Mouse (Mus musculus) midbrain, embryonic 10.5 days (tissue): ENCODE data around the gene Gse1. TPM values are rescaled to one million over a fixed set of nuclear protein-coding genes. Genes with fewer than 3 reads are reported as not detected.

Source experiments
- DNase-seq: peaks from one replicate; pipeline ENCODE4 v3.0.0-alpha.2; 2017; ENCODE audit warnings: low spot score
- H3K27ac ChIP-seq: fragments of 300-500 bp; sonication (generic); replicated peaks from 2 replicates; pipeline ENCODE4 v1.5.1; 2016; ENCODE audit warnings: mild to moderate bottlenecking
- H3K27me3 ChIP-seq: fragments of 300-500 bp; sonication (generic); 2 replicates; pipeline ENCODE4 v1.6.1; 2016; ENCODE audit warnings: low read depth, mild to moderate bottlenecking; ENCODE audit not compliant: poor library complexity, severe bottlenecking
- H3K36me3 ChIP-seq: fragments of 300-500 bp; sonication (generic); 2 replicates; pipeline ENCODE4 v1.6.1; 2016; ENCODE audit warnings: mild to moderate bottlenecking, moderate library complexity
- H3K4me1 ChIP-seq: fragments of 300-500 bp; sonication (generic); 2 replicates; pipeline ENCODE4 v1.6.1; 2016
- H3K4me3 ChIP-seq: fragments of 300-500 bp; sonication (generic); 2 replicates; pipeline ENCODE4 v1.5.1; 2016; ENCODE audit warnings: mild to moderate bottlenecking, moderate library complexity
- H3K9me3 ChIP-seq: fragments of 300-500 bp; sonication (generic); replicated peaks from 2 replicates; pipeline ENCODE4 v1.6.1; 2016; ENCODE audit warnings: mild to moderate bottlenecking
- WGBS: fragments of 180-500 bp; shearing (Covaris S2); methylation state at CpG from one replicate; pipeline ENCODE4 v1.1.7; 2016; 5-methylcytosine and 5-hydroxymethylcytosine counted together
- polyA plus RNA-seq: library from polyadenylated mRNA; unstranded; fragments of >200 nt; fragmentation: Nextera tagmentation; extraction: Ambion mirVana; gene quantifications from 2 replicates; pipeline ENCODE4 v1.2.1, GENCODE M21; 2016

Gse1 gene
- polyA plus RNA-seq, 1 experiment from 2014 or later = 12.7 TPM

DNA sequence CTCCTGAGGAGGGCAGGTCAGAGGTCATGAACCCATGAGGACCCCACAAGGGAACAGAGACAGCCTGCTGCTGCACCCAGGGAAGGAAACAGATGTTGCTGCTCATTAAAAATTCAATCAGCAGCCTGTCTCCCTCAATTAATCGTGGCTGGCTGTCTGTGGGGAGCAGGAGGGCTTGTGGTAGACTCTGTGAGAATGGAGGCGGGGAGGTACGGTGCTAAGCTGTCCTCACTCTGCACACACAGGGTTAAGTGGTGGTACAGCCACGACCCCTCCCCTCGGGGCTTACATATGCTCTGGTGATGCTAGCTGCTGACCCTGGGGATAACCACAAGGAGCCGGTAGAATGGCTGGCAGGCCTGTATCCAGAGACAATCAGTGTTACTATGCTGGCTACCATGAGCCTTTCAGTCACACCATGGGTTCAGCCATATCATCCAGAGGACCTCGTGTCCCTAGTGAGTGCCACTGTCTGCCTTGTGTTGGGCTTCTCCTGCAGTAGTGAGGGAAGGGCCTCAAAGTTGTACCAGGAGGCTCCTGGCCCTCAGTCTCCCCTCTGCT lies 337.0 kb downstream of the Gse1 start:
- Histone ChIP-seq H3K4me1 (peaks cover 89% of the 10 kb centered on the region), H3K4me3 (no peak overlapping the region), H3K27me3 (no peaks in the 10 kb centered on the region), H3K36me3 (peaks cover 65% of the 10 kb centered on the region), H3K9me3 (no peaks in the 10 kb centered on the region), H3K27ac (peak overlapping the region; percentile 79)
- peak; percentile 49 for DNase-seq
- whole genome bisulfite sequencing = 21% methylated on average over 7 of the region's 7 CpGs

DNA sequence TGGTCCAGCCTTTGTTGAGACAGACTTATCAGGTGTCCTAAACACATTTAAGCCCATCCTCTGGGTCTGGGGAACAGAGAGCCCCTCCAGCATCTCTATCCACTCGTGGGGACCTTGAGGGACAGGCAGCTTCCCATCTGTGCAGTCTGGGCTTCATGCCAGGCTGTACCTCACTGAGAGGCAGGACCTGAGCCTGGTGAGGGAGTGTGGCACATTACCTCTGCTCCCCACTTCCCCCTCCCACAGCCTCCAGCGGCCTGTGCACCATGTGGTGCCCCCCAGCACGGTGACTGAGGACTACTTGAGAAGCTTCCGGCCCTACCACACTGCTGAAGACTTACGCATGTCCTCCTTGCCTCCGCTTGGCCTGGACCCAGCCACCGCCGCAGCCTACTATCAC lies 338.4 kb downstream of the Gse1 start:
- DNase-seq = no peak
- H3K36me3 ChIP-seq = peaks cover 79% of the 10 kb centered on the region
- H3K27ac ChIP-seq = no peak overlapping the region; the same call in 1 of the 2 replicates

DNA sequence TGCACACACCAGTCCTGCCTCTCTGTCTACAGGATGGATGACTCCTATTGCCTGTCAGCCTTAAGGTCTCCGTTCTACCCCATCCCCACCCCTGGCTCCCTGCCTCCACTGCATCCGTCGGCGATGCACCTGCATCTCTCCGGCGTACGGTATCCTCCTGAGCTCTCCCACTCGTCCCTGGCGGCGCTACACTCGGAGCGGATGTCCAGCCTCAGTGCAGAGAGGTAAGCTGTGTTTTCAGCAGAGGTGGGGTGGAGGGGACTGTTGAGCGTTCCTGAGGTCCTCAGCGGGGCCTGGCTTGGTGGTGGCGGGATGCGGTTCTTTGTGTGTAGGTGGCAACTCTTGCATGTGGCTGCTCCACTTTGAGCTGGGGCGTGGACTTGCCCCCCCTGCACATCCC lies 339.5 kb downstream of the Gse1 start:
- Histone ChIP-seq H3K27me3 (no peaks in the 10 kb centered on the region), H3K9me3 (no peaks in the 10 kb centered on the region), H3K4me3 (peak overlapping the region; percentile 20; the same call in 1 of the 2 replicates), H3K4me1 (peaks cover 87% of the 10 kb centered on the region), H3K36me3 (peaks cover 86% of the 10 kb centered on the region), H3K27ac (no peak overlapping the region)
- 98% methylated on average over 17 of the region's 17 CpGs for WGBS
- DNase-seq = no peak

More for the DNA sequence above, 338.4 kb downstream of the Gse1 start:
- Histone ChIP-seq H3K4me1 (peaks cover 87% of the 10 kb centered on the region), H3K4me3 (no peak overlapping the region), H3K9me3 (no peaks in the 10 kb centered on the region), H3K27me3 (no peaks in the 10 kb centered on the region)
- 94% methylated on average over 8 of the region's 8 CpGs for WGBS

DNA sequence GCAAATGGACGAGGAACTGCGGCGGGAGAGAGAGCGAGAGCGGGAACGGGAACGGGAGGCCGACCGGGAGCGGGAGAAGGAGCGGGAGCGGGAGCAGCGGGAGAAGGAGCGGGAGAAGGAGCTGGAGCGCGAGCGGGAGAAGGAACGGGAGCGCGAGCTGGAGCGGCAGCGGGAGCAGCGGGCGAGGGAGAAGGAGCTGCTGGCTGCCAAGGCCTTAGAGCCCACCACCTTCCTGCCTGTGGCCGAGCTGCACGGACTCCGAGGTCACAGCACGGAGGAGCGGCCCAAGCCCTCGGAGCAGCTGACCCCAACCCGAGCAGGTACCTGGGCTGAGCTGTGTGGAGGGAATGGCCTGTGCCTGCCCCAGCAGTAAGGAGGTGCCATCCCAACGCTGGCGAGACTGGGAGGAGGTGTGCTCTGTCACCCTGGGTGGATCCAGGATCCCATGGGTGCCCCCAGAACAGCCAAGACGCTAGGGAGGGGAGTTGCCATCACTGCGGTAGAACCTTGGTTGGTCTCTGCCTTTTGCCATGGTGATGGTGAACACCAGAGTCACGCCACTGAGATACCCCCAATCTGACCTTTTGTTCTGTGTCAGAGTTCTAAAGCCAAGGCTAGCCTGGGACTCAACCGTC lies 340.0 kb downstream of the Gse1 start:
- Histone ChIP-seq H3K4me3 (peak overlapping the region; percentile 20; the same call in 1 of the 2 replicates), H3K4me1 (peaks cover 86% of the 10 kb centered on the region), H3K36me3 (peaks cover 88% of the 10 kb centered on the region), H3K27me3 (no peaks in the 10 kb centered on the region), H3K9me3 (no peaks in the 10 kb centered on the region), H3K27ac (0 out of 2 replicates have a peak overlapping the region, but pooled peaks have one; percentile 13)
- DNase-seq = no peak
- 93% methylated on average over 37 of the region's 37 CpGs for WGBS

DNA sequence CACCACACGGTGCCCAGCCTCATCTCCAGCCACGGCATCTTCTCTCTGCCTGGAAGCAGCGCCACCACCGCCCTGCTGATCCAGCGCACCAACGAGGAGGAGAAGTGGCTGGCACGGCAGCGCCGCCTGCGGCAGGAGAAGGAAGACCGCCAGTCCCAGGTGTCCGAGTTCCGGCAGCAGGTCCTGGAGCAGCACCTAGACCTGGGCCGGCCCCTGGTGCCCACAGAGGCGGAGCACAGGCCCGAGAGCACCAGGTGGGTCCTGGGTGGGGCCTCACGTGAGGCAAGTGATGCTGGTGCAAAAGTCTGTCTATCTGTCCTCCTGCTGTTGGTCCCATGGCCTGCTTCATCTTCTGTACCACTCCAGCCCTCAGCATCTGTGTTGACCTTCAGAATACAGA lies 340.9 kb downstream of the Gse1 start:
- Histone ChIP-seq H3K27me3 (no peaks in the 10 kb centered on the region), H3K9me3 (no peaks in the 10 kb centered on the region), H3K27ac (no peak overlapping the region), H3K4me3 (no peak overlapping the region), H3K4me1 (peaks cover 86% of the 10 kb centered on the region), H3K36me3 (peaks cover 93% of the 10 kb centered on the region)
- no peak for DNase-seq
- 97% methylated on average over 17 of the region's 17 CpGs for WGBS

DNA sequence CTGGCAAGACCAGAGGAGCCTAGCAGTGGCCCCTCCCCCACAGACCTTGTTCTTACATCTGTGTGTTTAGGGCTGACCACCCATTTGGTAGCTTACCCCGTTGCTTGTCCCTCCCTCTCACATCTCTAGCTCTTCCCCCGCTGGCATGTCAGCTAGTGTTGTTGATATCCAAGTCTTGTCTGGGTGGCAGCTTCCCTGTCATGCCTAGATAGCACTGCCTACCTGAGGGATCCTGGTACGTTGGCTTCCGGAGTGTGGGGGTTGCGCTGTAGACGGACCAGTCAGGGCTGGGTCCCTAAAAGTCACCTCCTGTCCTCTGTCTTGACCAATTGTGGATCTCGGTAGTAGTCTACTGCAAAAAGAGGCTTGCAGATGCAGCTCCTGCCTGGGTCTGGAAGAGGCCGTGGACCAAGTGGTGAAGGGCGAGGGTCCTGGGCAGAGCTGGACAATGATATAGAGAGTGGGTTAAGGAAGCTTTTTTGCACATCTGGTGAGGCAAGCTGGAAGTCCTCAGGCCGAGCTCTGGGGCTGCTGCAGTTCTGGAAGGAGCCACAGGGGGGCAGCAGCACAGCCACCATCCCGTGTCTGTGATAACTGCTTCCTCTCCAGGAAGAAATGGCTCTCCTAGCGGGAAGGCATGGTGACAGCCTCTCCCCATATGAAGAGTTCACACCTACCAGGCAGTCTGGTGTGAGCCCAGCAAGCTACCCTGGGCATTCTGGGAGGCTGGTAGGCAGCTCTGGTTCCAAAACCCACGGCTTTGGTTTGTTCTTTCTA lies 341.9 kb downstream of the Gse1 start:
- H3K4me3 ChIP-seq = no peak overlapping the region
- no peaks in the 10 kb centered on the region for H3K27me3 ChIP-seq
- H3K27ac ChIP-seq = peak overlapping the region; percentile 64
- peaks cover 85% of the 10 kb centered on the region for H3K4me1 ChIP-seq
- WGBS = 64% methylated on average over 13 of the region's 13 CpGs
- H3K36me3 ChIP-seq = peaks cover 99% of the 10 kb centered on the region
- no peaks in the 10 kb centered on the region for H3K9me3 ChIP-seq
- DNase-seq = peak; percentile 82

DNA sequence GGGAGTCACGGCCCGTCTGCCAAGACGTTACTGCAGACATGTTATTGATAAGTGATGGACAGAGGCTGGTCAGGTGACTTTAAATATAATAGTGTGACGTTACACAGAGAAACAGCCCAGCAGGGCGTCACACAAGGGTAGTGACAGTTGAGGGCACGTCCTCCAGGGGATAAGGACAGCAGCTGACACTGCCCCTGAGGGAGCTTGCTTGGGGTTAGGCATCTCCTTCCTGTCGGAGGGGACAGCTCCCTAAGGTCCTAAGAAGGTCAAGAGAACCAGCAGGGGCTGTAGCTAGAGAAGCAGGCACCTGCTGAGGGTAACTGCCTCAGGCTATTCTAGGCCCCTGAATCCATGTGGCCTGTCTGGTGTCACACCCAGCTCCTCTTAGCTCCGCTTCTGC lies 343.3 kb downstream of the Gse1 start:
- Histone ChIP-seq H3K27me3 (no peaks in the 10 kb centered on the region), H3K4me3 (no peak overlapping the region), H3K9me3 (no peaks in the 10 kb centered on the region), H3K4me1 (peaks cover 84% of the 10 kb centered on the region), H3K36me3 (peaks cover 100% of the 10 kb centered on the region), H3K27ac (peak overlapping the region; percentile 57; the same call in 1 of the 2 replicates)
- DNase-seq = no peak
- 79% methylated on average over 8 of the region's 8 CpGs for WGBS

DNA sequence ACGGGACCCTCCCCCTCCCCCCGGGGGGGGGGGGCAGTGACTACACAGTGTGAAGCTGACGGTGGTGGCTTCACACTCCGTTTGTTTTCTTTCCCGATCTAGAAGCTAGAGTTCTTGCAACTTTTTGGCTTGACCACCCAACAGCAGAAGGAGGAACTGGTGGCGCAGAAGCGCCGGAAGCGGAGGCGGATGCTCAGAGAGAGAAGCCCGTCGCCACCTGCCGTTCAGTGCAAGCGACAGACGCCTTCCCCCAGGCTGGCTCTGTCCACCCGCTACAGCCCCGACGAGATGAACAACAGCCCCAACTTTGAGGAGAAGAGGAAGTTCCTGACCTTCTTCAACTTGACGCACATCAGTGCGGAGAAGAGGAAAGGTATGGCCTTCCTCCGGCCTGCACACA lies 344.3 kb downstream of the Gse1 start:
- H3K36me3 ChIP-seq = peaks cover 100% of the 10 kb centered on the region
- H3K4me3 ChIP-seq = no peak overlapping the region
- no peak overlapping the region for H3K27ac ChIP-seq
- H3K4me1 ChIP-seq = peaks cover 88% of the 10 kb centered on the region
- no peaks in the 10 kb centered on the region for H3K27me3 ChIP-seq
- DNase-seq = no peak
- no peaks in the 10 kb centered on the region for H3K9me3 ChIP-seq
- WGBS = 86% methylated on average over 21 of the region's 21 CpGs

DNA sequence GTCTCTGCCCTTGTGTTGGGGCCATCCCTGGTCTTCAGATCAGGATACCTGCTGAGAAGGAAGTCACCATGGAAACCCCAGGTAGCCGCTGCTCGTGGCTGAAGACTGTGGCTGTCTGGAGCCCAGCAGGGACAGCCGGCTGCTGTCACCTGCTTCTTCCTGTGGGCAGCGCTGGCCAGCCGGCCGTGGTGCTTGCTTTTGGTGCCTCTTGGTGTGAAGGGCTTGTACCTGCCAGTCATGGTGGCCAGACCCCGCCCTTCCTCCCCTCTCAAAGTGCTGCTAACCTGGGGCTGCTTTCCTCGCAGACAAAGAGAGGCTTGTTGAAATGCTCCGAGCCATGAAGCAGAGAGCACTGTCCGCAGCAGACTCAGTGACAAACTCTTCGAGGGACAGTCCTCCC lies 345.6 kb downstream of the Gse1 start:
- H3K4me1 ChIP-seq = peaks cover 82% of the 10 kb centered on the region
- H3K36me3 ChIP-seq = peaks cover 100% of the 10 kb centered on the region
- H3K9me3 ChIP-seq = no peaks in the 10 kb centered on the region
- H3K27me3 ChIP-seq = no peaks in the 10 kb centered on the region
- peak overlapping the region; percentile 14; the same call in 1 of the 2 replicates for H3K27ac ChIP-seq
- WGBS = 74% methylated on average over 11 of the region's 11 CpGs
- DNase-seq = no peak
- H3K4me3 ChIP-seq = peak overlapping the region; percentile 21; the same call in 1 of the 2 replicates

DNA sequence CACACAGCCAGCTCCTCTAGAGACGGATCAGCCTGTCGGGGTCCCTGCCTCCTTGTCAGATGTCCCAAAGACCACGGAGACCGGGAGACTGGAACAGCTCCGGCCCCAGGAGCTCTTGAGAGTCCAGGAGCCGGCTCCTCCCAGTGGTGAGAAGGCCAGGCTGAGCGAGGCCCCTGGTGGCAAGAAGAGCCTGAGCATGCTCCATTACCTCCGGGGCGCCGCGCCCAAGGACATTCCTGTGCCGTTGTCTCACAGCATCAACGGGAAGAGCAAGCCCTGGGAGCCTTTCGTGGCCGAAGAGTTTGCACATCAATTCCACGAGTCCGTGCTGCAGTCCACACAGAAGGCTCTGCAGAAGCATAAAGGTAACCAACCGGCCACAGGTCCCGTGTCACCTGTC lies 346.7 kb downstream of the Gse1 start:
- Histone ChIP-seq H3K4me1 (peaks cover 74% of the 10 kb centered on the region), H3K27ac (no peak overlapping the region), H3K4me3 (no peak overlapping the region), H3K27me3 (no peaks in the 10 kb centered on the region), H3K9me3 (no peaks in the 10 kb centered on the region), H3K36me3 (peaks cover 100% of the 10 kb centered on the region)
- DNase-seq = no peak
- 83% methylated on average over 19 of the region's 19 CpGs for WGBS

DNA sequence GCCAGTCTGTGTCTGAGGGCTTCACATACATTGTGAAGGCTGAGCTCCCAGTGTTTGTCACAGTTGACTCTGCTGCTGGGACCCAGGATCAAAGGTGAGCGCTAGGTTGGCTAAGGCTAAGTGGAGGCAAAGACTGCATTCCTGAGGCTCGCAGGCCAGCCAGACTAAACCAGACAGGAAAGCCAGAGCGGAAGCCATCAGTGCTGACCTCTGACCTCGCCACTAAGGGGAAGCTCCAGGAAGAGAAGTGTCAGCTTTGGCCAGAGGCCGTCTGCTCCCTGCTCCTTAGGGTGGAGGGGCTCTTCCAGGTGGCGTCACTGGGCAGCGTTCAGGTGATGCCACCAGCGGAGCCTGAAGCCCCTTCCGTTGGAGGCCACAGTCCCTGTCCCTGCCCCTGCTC lies 347.5 kb downstream of the Gse1 start:
- 54% methylated on average over 9 of the region's 9 CpGs for WGBS
- Histone ChIP-seq H3K4me1 (peaks cover 65% of the 10 kb centered on the region), H3K27ac (no peak overlapping the region), H3K9me3 (no peaks in the 10 kb centered on the region), H3K27me3 (no peaks in the 10 kb centered on the region), H3K36me3 (peaks cover 100% of the 10 kb centered on the region), H3K4me3 (no peak overlapping the region)
- peak; percentile 46 for DNase-seq

DNA sequence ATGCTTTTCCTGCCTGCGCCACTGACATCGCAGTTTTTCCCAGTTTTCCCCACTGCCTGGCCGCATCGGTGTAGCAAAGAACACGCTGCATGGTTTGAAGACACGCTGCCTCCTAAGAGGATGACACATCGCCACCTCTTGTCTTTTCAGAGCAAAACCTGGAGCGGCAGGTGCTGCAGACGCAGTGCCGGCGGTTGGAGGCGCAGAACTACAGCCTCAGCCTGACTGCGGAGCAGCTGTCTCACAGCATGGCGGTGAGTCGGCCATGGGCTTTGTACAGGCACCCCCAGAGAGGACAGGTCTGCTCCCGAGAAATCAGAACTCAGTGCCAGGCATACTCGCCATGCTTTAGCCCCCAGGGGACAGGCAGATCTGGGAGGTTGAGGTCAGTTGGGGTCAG lies 349.6 kb downstream of the Gse1 start:
- peaks cover 100% of the 10 kb centered on the region for H3K36me3 ChIP-seq
- WGBS = 94% methylated on average over 17 of the region's 17 CpGs
- no peak overlapping the region for H3K27ac ChIP-seq
- no peaks in the 10 kb centered on the region for H3K27me3 ChIP-seq
- peaks cover 47% of the 10 kb centered on the region for H3K4me1 ChIP-seq
- H3K4me3 ChIP-seq = no peak overlapping the region
- no peaks in the 10 kb centered on the region for H3K9me3 ChIP-seq
- DNase-seq = no peak
